Mouse (Mus musculus) forebrain, postnatal 0 days (tissue): Measurements from ENCODE around the gene D5Ertd579e. TPM values are rescaled to one million over a fixed set of nuclear protein-coding genes. Genes with fewer than 3 reads are reported as not detected.

Experiments used
- ATAC-seq: fragments of 200-750 bp; cut with Nextera tagmentation; 2 replicates; pipeline ENCODE4 v1.8.0; 2017; ENCODE audit warnings: mild to moderate bottlenecking, moderate library complexity
- DNase-seq: peaks from one replicate; pipeline ENCODE4 v3.0.0-alpha.2; 2015
- H3K27ac ChIP-seq: fragments of 300-500 bp; sonication (generic); 2 replicates; pipeline ENCODE4 v1.5.1; 2014; ENCODE audit warnings: low read depth, mild to moderate bottlenecking, antibody characterized with exemption, low read length, moderate library complexity, mixed read lengths
- H3K27me3 ChIP-seq: fragments of 300-500 bp; sonication (generic); 2 replicates; pipeline ENCODE4 v1.6.1; 2014; ENCODE audit warnings: mild to moderate bottlenecking, low read length, mixed read lengths; ENCODE audit not compliant: insufficient read depth
- H3K36me3 ChIP-seq: fragments of 300-500 bp; sonication (generic); 2 replicates; pipeline ENCODE4 v1.6.1; 2014; ENCODE audit warnings: mild to moderate bottlenecking, moderate library complexity; ENCODE audit not compliant: insufficient read depth
- H3K4me1 ChIP-seq: fragments of 300-500 bp; sonication (generic); 2 replicates; pipeline ENCODE4 v1.6.1; 2014; ENCODE audit warnings: antibody characterized with exemption; ENCODE audit not compliant: insufficient read depth
- H3K4me2 ChIP-seq: fragments of 300-500 bp; sonication (generic); 2 replicates; pipeline ENCODE4 v1.6.1; 2014; ENCODE audit warnings: low read depth, mild to moderate bottlenecking, moderate library complexity
- H3K4me3 ChIP-seq: fragments of 300-500 bp; sonication (generic); 2 replicates; pipeline ENCODE4 v1.5.1; 2014; ENCODE audit warnings: low read depth, low read length, mixed read lengths
- H3K9ac ChIP-seq: fragments of 300-500 bp; sonication (generic); 2 replicates; pipeline ENCODE4 v1.6.1; 2014; ENCODE audit warnings: mild to moderate bottlenecking
- H3K9me3 ChIP-seq: fragments of 300-500 bp; sonication (generic); 2 replicates; pipeline ENCODE4 v1.6.1; 2016; ENCODE audit warnings: low read length
- CTCF ChIP-seq: sonication (generic); IDR thresholded peaks from 2 replicates; pipeline ENCODE4 v1.5.1; 2016; ENCODE audit warnings: antibody characterized with exemption, control low read depth, low read depth
- WGBS: fragments of 180-500 bp; shearing (Covaris S2); extraction: QIAGEN DNeasy Blood & Tissue Kit; methylation state at CpG from one replicate; pipeline ENCODE4 v1.1.7; 2014; 5-methylcytosine and 5-hydroxymethylcytosine counted together
- polyA plus RNA-seq: library from polyadenylated mRNA; unstranded; fragments of >200 nt; fragmentation: Nextera tagmentation; extraction: Ambion mirVana; gene quantifications from 2 replicates; pipeline ENCODE4 v1.2.1, GENCODE M21; 2015
- total RNA-seq: library from RNA; depleted of rRNA; stranded (reverse); fragments of >200 nt; gene quantifications from 2 replicates; pipeline ENCODE4 v1.2.3, GENCODE M21; 2014

Gene D5Ertd579e
- total and polyA plus RNA-seq, 2 experiments from 2014 or later = 27.4 to 105 TPM

DNA sequence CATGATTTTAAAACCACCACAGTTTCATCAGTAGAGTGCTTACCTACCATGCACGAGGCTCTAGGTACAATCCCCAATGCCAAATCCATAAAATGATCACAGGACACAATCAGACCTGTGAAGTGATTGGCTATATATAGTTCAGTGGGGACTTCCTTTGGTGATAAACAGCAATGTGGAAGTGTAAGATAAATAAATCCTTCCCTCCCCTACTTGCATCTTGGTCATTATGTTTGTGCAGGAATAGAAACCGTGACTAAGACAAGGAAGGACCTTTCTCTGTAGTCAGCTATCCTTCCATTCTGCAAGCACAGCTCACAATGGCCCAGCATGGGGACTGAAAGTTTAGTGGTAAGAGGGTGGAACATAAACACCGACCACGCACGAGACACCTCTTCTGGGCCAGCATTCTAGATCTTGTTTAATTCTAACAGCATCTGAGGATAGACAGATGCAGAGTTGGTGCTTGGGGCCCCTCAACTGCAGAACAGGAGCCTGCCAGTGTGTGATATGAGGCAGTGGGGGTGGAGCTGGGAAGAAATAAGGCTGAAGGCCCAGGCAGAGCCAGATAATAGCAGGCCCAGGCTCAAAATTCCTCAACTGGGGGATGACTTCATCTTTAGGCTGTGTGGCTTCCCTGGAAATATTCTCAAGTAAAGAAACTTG, 25.0 kb upstream of the D5Ertd579e start:
- Histone ChIP-seq H3K9ac (no peak overlapping the region), H3K36me3 (no peaks in the 10 kb centered on the region), H3K4me2 (no peak overlapping the region), H3K4me1 (no peaks in the 10 kb centered on the region), H3K27ac (no peak overlapping the region), H3K27me3 (no peaks in the 10 kb centered on the region), H3K4me3 (no peak overlapping the region), H3K9me3 (no peaks in the 10 kb centered on the region)
- ATAC-seq (no peak), DNase-seq (no peak)
- WGBS = 76% methylated on average over 5 of the region's 5 CpGs
- TF ChIP-seq CTCF = no peak

GRCm38 (mm10) chr5:36720219-36720618, 24.4 kb upstream of the D5Ertd579e start:
- DNase-seq (no peak), ATAC-seq (no peak)
- Histone ChIP-seq H3K4me3 (no peak overlapping the region), H3K27me3 (no peaks in the 10 kb centered on the region), H3K4me2 (no peak overlapping the region), H3K9ac (no peak overlapping the region), H3K9me3 (no peaks in the 10 kb centered on the region), H3K27ac (no peak overlapping the region), H3K36me3 (no peaks in the 10 kb centered on the region), H3K4me1 (no peaks in the 10 kb centered on the region)
- TF ChIP-seq CTCF = no peak
- 87% methylated on average over 5 of the region's 5 CpGs for WGBS

- WGBS = 86% methylated on average over 3 of the region's 3 CpGs
- no peaks in the 10 kb centered on the region for H3K4me1 ChIP-seq
- no peak overlapping the region for H3K27ac ChIP-seq
- H3K4me2 ChIP-seq = no peak overlapping the region
- H3K4me3 ChIP-seq = no peak overlapping the region
- no peak for TF ChIP-seq CTCF
- H3K9ac ChIP-seq = no peak overlapping the region
- DNase-seq (no peak), ATAC-seq (no peak)
- no peaks in the 10 kb centered on the region for H3K9me3 ChIP-seq
- H3K36me3 ChIP-seq = no peaks in the 10 kb centered on the region
- no peaks in the 10 kb centered on the region for H3K27me3 ChIP-seq
Measured at GRCm38 (mm10) chr5:36719601-36720000, 23.8 kb upstream of the D5Ertd579e start.

- 79% methylated on average over 5 of the region's 5 CpGs for WGBS
- Histone ChIP-seq H3K4me1 (no peaks in the 10 kb centered on the region), H3K27me3 (no peaks in the 10 kb centered on the region), H3K4me3 (no peak overlapping the region), H3K27ac (no peak overlapping the region), H3K36me3 (no peaks in the 10 kb centered on the region), H3K9ac (no peak overlapping the region), H3K4me2 (no peak overlapping the region), H3K9me3 (no peaks in the 10 kb centered on the region)
- DNase-seq (no peak), ATAC-seq (no peak)
- TF ChIP-seq CTCF = no peak
Measured at GRCm38 (mm10) chr5:36719135-36719534, 23.3 kb upstream of the D5Ertd579e start.

DNA sequence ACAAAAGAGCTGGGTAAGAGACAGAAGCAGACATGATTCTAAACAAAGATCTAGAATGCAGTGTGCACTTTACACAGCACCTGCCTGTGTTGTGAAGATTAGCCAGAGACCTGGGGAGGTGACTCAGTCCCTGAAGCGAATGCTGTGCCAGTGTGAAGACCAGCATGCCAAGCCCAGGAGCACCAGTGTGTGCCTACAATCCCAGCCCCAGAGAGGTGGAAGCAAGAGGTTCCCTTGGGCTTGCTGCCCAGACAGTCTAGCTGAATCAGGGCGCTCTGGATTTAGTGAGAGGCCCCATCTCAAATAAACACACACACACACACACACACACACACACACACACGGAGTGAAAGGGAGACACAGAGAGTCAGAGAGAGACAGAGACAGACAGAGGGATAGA, 22.1 kb upstream of the D5Ertd579e start:
- H3K9ac ChIP-seq = no peak overlapping the region
- peaks cover 4% of the 10 kb centered on the region for H3K4me1 ChIP-seq
- ATAC-seq (no peak), DNase-seq (no peak)
- no peaks in the 10 kb centered on the region for H3K9me3 ChIP-seq
- no peaks in the 10 kb centered on the region for H3K27me3 ChIP-seq
- H3K4me2 ChIP-seq = no peak overlapping the region
- no peaks in the 10 kb centered on the region for H3K36me3 ChIP-seq
- no peak overlapping the region for H3K4me3 ChIP-seq
- no peak overlapping the region for H3K27ac ChIP-seq
- 70% methylated on average over 3 of the region's 3 CpGs for WGBS
- TF ChIP-seq CTCF = no peak

DNA sequence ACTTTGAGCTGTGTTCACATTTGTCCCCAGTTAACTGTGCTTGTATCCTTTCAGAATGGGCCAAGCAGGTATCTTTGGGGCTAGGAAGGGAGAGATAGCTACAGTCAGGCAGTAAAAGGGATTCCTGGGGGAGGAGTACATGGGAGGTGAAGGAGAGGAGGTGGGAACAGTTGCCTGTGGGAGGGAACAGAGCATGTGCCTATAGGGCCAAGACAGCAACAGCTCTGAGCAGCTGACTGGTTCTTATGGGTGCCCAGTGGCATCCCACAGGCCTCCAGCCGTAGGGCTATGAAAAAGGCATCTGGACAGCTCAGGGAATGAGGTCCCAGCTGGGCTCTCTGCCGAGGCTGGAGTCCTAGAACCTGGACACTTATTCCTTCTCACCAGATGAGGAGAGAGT, 21.0 kb upstream of the D5Ertd579e start:
- TF ChIP-seq CTCF = no peak
- H3K9me3 ChIP-seq = no peaks in the 10 kb centered on the region
- H3K27ac ChIP-seq = no peak overlapping the region
- no peak overlapping the region for H3K4me2 ChIP-seq
- ATAC-seq = no peak
- no peaks in the 10 kb centered on the region for H3K36me3 ChIP-seq
- H3K4me3 ChIP-seq = no peak overlapping the region
- no peak for DNase-seq
- H3K9ac ChIP-seq = no peak overlapping the region
- 60% methylated on average over 2 of the region's 2 CpGs for WGBS
- no peaks in the 10 kb centered on the region; the same call in 1 of the 2 replicates for H3K27me3 ChIP-seq
- H3K4me1 ChIP-seq = peaks cover 7% of the 10 kb centered on the region

DNA sequence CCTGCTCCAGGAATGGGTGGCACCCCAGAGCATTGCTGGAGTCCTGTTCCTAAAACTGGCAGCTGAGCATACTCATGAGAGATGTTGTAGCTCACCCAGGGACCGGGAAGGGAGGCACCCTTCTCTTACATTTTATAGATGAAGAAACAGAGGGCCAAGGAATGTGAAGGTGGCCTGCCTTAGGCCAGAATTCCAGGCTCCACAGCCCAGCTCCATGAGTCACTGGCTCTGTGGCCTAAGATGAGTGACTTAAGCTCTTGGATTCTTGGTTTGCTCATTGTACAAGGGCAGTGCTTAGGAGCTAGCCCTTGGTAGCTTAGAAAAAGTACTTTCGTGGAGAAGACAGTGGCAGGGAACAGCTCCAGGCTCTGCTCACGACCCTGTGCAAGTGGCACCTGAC, 19.0 kb upstream of the D5Ertd579e start:
- WGBS = 66% methylated on average over 3 of the region's 3 CpGs
- DNase-seq = no peak
- no peak for TF ChIP-seq CTCF
- H3K4me3 ChIP-seq = no peak overlapping the region
- H3K36me3 ChIP-seq = no peaks in the 10 kb centered on the region
- no peak for ATAC-seq
- no peak overlapping the region for H3K27ac ChIP-seq
- H3K27me3 ChIP-seq = no peaks in the 10 kb centered on the region; the same call in 1 of the 2 replicates
- no peak overlapping the region for H3K4me2 ChIP-seq
- no peak overlapping the region for H3K9ac ChIP-seq
- H3K4me1 ChIP-seq = peaks cover 7% of the 10 kb centered on the region
- no peaks in the 10 kb centered on the region for H3K9me3 ChIP-seq
